21 mouse cellular contexts compared by ENCODE assay signal in genomic region chr7:122295363-122295762, GRCm38 (mm10). TPM values are rescaled to one million over a fixed set of nuclear protein-coding genes. Genes with fewer than 3 reads are reported as not detected.
DNase-seq lines count a peak whose midpoint lies in the region; ATAC-seq and TF ChIP-seq lines count a peak whose summit lies in the region.
"Had no signal": no experiment of that assay in that cellular context is flagged by ENCODE, and none has a peak within 500 bp of the region (broad histone marks: within the 10 kb centered on the region; RNA-seq: fewer than 3 reads in every experiment).

No protein-coding gene starts in this region.

- 39% methylated on average over 4 of the region's 4 CpGs for WGBS in heart, postnatal 0 days
- WGBS in hindbrain, embryonic 13.5 days, result 92% methylated on average over 4 of the region's 4 CpGs

- ATAC-seq in heart, postnatal 0 days (ENCODE audit: insufficient read depth, low read depth), result peak; percentile 68
- ATAC-seq in megakaryocyte, adult 5-6 weeks (ENCODE audit: poor library complexity, severe bottlenecking), result peak; percentile 66
- ATAC-seq in erythroblast, adult 5-6 weeks (replicated peaks; ENCODE audit: low FRiP score, poor library complexity, severe bottlenecking), result no peak
- no peak for ATAC-seq in hindbrain, embryonic 13.5 days (ENCODE audit: low FRiP score)
- ATAC-seq: activated CD4-positive, CD25-positive, alpha-beta regulatory T cell, adult 4 months; forebrain, embryonic 14.5 days; forebrain, embryonic 16.5 days; Patski had no signal

- no peaks in the 10 kb centered on the region for H3K4me1 ChIP-seq in heart, postnatal 0 days (ENCODE audit: control insufficient read depth, insufficient read depth)
- peaks cover 7% of the 10 kb centered on the region for H3K4me1 ChIP-seq in hindbrain, embryonic 13.5 days (replicated peaks)
- H3K4me1 ChIP-seq: embryonic facial prominence, embryonic 12.5 days had no signal

- no peaks in the 10 kb centered on the region for H3K9me3 ChIP-seq in heart, postnatal 0 days (replicated peaks; ENCODE audit: control insufficient read depth, low read length)
- H3K9me3 ChIP-seq in hindbrain, embryonic 13.5 days, result no peaks in the 10 kb centered on the region
- H3K9me3 ChIP-seq: embryonic facial prominence, embryonic 10.5 days; embryonic facial prominence, embryonic 12.5 days; forebrain, embryonic 10.5 days; forebrain, embryonic 12.5 days had no signal

- H3K4me3 ChIP-seq in heart, postnatal 0 days (ENCODE audit: low read depth, low read length), result no peak overlapping the region
- no peak overlapping the region for H3K4me3 ChIP-seq in hindbrain, embryonic 13.5 days
- H3K4me3 ChIP-seq: embryonic facial prominence, embryonic 10.5 days; embryonic facial prominence, embryonic 12.5 days; erythroblast, embryonic 14.5 days; forebrain, embryonic 10.5 days; forebrain, embryonic 12.5 days had no signal

- no peak overlapping the region for H3K9ac ChIP-seq in heart, postnatal 0 days (replicated peaks; ENCODE audit: low read depth, low read length)
- H3K9ac ChIP-seq in hindbrain, embryonic 13.5 days, result no peak overlapping the region
- H3K9ac ChIP-seq: embryonic facial prominence, embryonic 12.5 days; forebrain, embryonic 12.5 days had no signal

- H3K27me3 ChIP-seq in heart, postnatal 0 days (ENCODE audit: control insufficient read depth, insufficient read depth, low read length), result peaks cover 8% of the 10 kb centered on the region
- H3K27me3 ChIP-seq in hindbrain, embryonic 13.5 days, result peaks cover 15% of the 10 kb centered on the region

- no peak overlapping the region for H3K4me2 ChIP-seq in heart, postnatal 0 days (ENCODE audit: low read depth, low read length)
- no peak overlapping the region for H3K4me2 ChIP-seq in hindbrain, embryonic 13.5 days
- H3K4me2 ChIP-seq: embryonic facial prominence, embryonic 12.5 days; forebrain, embryonic 12.5 days had no signal

- no peaks in the 10 kb centered on the region for H3K36me3 ChIP-seq in heart, postnatal 0 days (replicated peaks; ENCODE audit: control insufficient read depth, insufficient read depth, low read length)
- no peaks in the 10 kb centered on the region; the same call in 1 of the 2 replicates for H3K36me3 ChIP-seq in hindbrain, embryonic 13.5 days
- H3K36me3 ChIP-seq: embryonic facial prominence, embryonic 10.5 days; embryonic facial prominence, embryonic 12.5 days; forebrain, embryonic 10.5 days; forebrain, embryonic 12.5 days; G1E had no signal

- DNase-seq in heart, postnatal 0 days (ENCODE audit: low spot score), result peak; percentile 40
- DNase-seq in heart, adult 11 months, result no peak
- DNase-seq: adrenal gland, adult 8-10 months; adrenal gland, postnatal 14 days; adrenal gland, postnatal 36 days; cerebellum, adult 2 months; cerebellum, postnatal 14 days; cerebellum, postnatal 36 days had no signal

- TF ChIP-seq EP300 in heart, postnatal 0 days (IDR thresholded peaks at IDR 0.05; ENCODE audit: low read depth), result no peak

- no peak overlapping the region for H3K27ac ChIP-seq in heart, postnatal 0 days (ENCODE audit: low read depth)
- H3K27ac ChIP-seq in hindbrain, embryonic 13.5 days, result no peak overlapping the region
- H3K27ac ChIP-seq: embryonic facial prominence, embryonic 10.5 days; embryonic facial prominence, embryonic 12.5 days; forebrain, embryonic 10.5 days; forebrain, embryonic 12.5 days had no signal

- no peak for TF ChIP-seq CTCF in heart, postnatal 0 days (IDR thresholded peaks at IDR 0.05; ENCODE audit: low read depth)

RNA-seq across cellular contexts. Expression of gene Prkcb, which starts 6.8 kb away (rescaled TPM):
- total RNA-seq in heart, postnatal 0 days (2014; rRNA removed; ENCODE audit: low replicate concordance), result 1.9 and 6.9 TPM in 2 replicates
- 1.1 and 1.5 TPM in 2 replicates for polyA plus RNA-seq in heart, postnatal 0 days (2015; fragmentation: Nextera tagmentation; extraction: Ambion mirVana)
- 131 and 135 TPM in 2 replicates for total RNA-seq in megakaryocyte, adult 5-6 weeks (2015)
- total RNA-seq in megakaryocyte, adult 5-6 weeks (2017), result 85.9 and 96.3 TPM in 2 replicates
- total RNA-seq in erythroblast, adult 5-6 weeks (2015; ENCODE audit: low replicate concordance), result 29.7 and 33.6 TPM in 2 replicates
- 18.3 and 20.2 TPM in 2 replicates for total RNA-seq in erythroblast, adult 5-6 weeks (2017; ENCODE audit: low replicate concordance)
- 58.1 and 62.7 TPM in 2 replicates for polyA plus RNA-seq in hindbrain, embryonic 13.5 days (2015; fragmentation: Nextera tagmentation; extraction: Ambion mirVana)
- polyA plus RNA-seq: erythroblast, embryonic 14.5 days; G1E; Patski had no signal

Comparison
In these comparisons a context has a peak if more than half of its experiments do, and no peak if none do; other contexts are left out.
1. ATAC-seq: peak in heart, postnatal 0 days (single experiment) and megakaryocyte, adult 5-6 weeks (single experiment); none in erythroblast, adult 5-6 weeks (single experiment) and hindbrain, embryonic 13.5 days (single experiment).